Mouse (Mus musculus): ENCODE data around the gene Lypd6. TPM values are rescaled to one million over a fixed set of nuclear protein-coding genes. Genes with fewer than 3 reads are reported as not detected.
A peak's percentile ranks its signal among the peaks of the same experiment; 100 is the strongest.

The Lypd6 gene
- polyA plus RNA-seq, 1 experiment from 2014 or later: 9.2 TPM

DNA sequence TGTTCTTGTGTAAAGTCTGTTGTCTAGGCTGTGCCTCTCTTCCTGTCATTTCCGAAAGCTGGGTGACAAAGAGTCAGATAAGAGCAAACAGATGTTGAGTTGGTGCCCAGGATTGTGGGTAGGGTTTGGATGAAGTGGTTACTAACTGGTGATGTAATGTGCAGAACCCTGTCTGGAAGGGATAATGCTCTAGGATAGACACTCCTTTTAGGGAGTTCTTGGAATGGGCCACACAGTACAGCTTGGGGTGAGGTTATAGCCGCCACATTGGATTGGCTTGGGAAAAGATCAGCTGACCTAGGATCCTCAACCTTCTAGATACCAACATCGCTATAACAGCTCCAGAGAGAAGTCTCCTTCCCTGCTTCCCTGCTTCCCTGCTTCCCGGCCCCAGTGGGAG is 5.9 kb downstream of the Lypd6 start:
- H3K4me3 ChIP-seq: no peak overlapping the region
- H3K4me1 ChIP-seq: peaks cover 6% of the 10 kb centered on the region
- H3K4me2 ChIP-seq: no peak overlapping the region
- WGBS: 91% methylated on average over 4 of the region's 4 CpGs
- no peaks in the 10 kb centered on the region for H3K36me3 ChIP-seq (replicated peaks)
- H3K27me3 ChIP-seq (replicated peaks): 0 out of 2 replicates have a peak, but pooled peaks cover 7% of the 10 kb centered on the region
- no peak for ATAC-seq (replicated peaks)
- H3K9me3 ChIP-seq: no peaks in the 10 kb centered on the region
- H3K27ac ChIP-seq: no peak overlapping the region
- H3K9ac ChIP-seq: no peak overlapping the region

DNA sequence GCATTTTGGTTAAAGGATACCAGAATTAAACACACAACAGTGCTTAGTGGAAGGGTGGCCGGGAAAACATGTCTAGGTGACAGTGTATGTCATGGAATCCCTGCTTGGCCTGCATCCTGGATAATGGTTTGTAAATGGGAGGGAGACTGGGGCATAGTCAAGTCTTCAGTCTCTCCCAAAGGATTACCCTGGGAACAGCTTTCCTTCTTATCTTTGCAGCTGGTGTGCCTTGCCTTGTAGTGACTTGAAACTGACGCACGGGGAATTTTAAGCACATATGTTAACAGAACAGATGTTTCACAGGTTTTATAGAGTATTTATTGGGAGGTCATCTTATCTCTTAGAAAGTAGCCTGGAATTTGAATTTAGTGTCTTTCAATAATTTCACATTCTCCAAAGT is 18.5 kb downstream of the Lypd6 start:
- no peaks in the 10 kb centered on the region for H3K9me3 ChIP-seq
- H3K27ac ChIP-seq: no peak overlapping the region
- no peaks in the 10 kb centered on the region for H3K4me1 ChIP-seq
- no peak overlapping the region for H3K4me2 ChIP-seq
- WGBS: 76% methylated on average over 3 of the region's 3 CpGs
- no peak overlapping the region for H3K4me3 ChIP-seq
- no peak overlapping the region for H3K9ac ChIP-seq
- H3K27me3 ChIP-seq (replicated peaks): no peaks in the 10 kb centered on the region
- no peak for ATAC-seq (replicated peaks)
- no peaks in the 10 kb centered on the region for H3K36me3 ChIP-seq (replicated peaks)

DNA sequence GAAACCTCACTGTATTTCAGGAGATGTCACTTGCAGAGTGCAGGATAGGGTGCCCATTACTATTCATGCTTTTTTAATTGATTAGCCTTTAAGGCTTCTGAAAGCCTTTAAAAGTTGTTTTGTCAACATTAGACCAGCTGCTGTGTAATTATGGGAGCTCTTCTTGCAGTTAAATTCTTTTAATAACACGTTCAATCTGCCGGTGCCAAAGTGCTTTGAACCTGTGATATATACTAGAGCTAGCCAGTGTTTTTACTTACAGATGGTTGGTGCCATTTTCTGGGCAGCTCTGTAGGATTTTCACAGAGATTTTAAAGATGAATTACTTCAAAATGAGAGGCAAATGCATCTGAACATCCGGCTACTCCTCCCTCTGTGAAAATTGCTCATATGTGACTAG is 21.5 kb downstream of the Lypd6 start:
- Histone ChIP-seq H3K9me3 (no peaks in the 10 kb centered on the region), H3K4me1 (no peaks in the 10 kb centered on the region), H3K4me3 (no peak overlapping the region), H3K27me3 (replicated peaks) (no peaks in the 10 kb centered on the region), H3K9ac (no peak overlapping the region), H3K27ac (no peak overlapping the region), H3K36me3 (replicated peaks) (no peaks in the 10 kb centered on the region), H3K4me2 (no peak overlapping the region)
- ATAC-seq (replicated peaks): no peak
- 74% methylated on average over 3 of the region's 3 CpGs for WGBS

DNA sequence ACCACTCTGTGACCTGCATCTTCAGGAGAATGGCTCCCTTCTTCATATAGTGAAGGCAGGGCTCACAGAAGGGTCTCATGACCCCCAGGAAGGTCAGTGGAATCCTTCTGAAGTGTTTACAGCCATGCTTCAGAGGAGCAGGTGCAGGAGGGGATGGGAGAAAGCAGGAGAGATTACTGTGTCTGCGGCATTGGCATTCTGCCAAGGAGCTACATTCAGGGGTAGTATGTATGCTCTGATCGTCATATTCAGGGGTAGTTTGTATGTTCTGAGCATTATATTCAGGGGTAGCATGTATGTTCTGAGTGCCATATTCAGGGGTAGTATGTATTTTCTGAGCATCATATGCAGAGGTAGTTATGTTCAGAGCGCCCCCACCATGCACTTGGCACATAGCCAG is 30.1 kb downstream of the Lypd6 start:
- no peaks in the 10 kb centered on the region for H3K36me3 ChIP-seq (replicated peaks)
- no peak overlapping the region for H3K4me3 ChIP-seq
- H3K4me2 ChIP-seq: no peak overlapping the region
- H3K4me1 ChIP-seq: peaks cover 14% of the 10 kb centered on the region
- ATAC-seq (replicated peaks): no peak
- H3K27me3 ChIP-seq (replicated peaks): no peaks in the 10 kb centered on the region
- H3K9me3 ChIP-seq: no peaks in the 10 kb centered on the region
- no peak overlapping the region for H3K9ac ChIP-seq
- H3K27ac ChIP-seq: no peak overlapping the region
- 55% methylated on average over 3 of the region's 3 CpGs for WGBS

DNA sequence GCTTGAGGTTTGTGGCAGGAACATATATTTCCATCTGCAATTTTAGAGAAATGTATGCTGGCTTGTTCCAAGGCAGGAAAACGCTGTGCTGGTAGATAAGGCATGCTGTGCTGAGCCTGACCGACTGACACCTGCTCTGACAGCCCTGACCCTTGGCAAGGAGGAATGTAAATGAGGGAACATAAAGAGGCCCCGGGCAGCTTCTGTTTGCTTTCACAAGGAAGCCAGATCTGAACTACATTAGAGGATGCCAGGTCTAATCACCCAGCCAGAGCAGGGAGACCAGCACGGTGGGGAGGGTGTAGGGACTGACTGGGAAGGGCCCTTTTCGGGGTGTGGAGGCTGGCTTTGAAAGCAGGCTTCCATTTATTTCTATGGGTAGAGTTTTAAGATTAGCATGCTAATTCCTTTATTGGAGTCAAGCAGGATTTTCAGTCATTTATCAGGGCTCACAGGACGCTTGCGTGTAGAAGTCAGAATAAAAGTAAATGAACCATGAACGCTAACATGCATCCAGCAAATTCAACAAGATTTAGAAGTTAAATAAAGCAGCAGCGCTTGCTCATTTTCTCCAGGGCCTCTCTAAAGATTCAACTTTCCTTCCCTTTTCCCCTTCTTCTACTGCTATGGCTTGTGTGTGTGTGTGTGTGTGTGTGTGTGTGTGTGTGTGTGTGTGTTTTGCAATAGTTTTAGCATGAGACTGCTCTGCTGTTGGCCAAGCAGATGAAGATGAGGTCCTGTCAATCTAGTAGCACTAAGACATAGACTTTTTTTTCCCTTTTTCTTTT is 34.3 kb downstream of the Lypd6 start:
- ATAC-seq (replicated peaks): peak; percentile 83
- Histone ChIP-seq H3K9ac (no peak overlapping the region), H3K4me3 (no peak overlapping the region), H3K9me3 (no peaks in the 10 kb centered on the region), H3K27me3 (replicated peaks) (no peaks in the 10 kb centered on the region), H3K27ac (0 out of 2 replicates have a peak overlapping the region, but pooled peaks have one; percentile 17), H3K36me3 (replicated peaks) (no peaks in the 10 kb centered on the region), H3K4me2 (no peak overlapping the region), H3K4me1 (peaks cover 15% of the 10 kb centered on the region)
- WGBS: 11% methylated on average over 9 of the region's 9 CpGs

DNA sequence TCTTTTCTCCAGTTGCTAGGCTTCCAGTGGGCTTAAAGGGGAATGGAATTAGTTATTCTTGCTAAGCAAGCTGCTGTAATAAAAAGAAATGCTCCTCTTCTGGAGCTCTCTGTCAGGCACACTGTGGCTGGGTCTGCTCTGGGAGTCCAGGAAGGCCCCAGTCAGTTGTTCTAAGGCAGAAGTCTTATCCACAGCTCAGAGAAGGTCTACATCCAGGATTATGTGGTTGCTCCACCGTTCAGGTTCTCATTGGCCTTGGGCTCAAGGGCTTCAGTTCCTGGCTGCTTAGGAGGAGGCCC is 34.9 kb downstream of the Lypd6 start:
- Histone ChIP-seq H3K4me1 (peaks cover 15% of the 10 kb centered on the region), H3K4me2 (no peak overlapping the region), H3K36me3 (replicated peaks) (no peaks in the 10 kb centered on the region), H3K9me3 (no peaks in the 10 kb centered on the region), H3K9ac (no peak overlapping the region), H3K4me3 (no peak overlapping the region), H3K27me3 (replicated peaks) (no peaks in the 10 kb centered on the region), H3K27ac (0 out of 2 replicates have a peak overlapping the region, but pooled peaks have one; percentile 17)
- ATAC-seq (replicated peaks): no peak
- 47% methylated on average over 1 of the region's 1 CpGs for WGBS

DNA sequence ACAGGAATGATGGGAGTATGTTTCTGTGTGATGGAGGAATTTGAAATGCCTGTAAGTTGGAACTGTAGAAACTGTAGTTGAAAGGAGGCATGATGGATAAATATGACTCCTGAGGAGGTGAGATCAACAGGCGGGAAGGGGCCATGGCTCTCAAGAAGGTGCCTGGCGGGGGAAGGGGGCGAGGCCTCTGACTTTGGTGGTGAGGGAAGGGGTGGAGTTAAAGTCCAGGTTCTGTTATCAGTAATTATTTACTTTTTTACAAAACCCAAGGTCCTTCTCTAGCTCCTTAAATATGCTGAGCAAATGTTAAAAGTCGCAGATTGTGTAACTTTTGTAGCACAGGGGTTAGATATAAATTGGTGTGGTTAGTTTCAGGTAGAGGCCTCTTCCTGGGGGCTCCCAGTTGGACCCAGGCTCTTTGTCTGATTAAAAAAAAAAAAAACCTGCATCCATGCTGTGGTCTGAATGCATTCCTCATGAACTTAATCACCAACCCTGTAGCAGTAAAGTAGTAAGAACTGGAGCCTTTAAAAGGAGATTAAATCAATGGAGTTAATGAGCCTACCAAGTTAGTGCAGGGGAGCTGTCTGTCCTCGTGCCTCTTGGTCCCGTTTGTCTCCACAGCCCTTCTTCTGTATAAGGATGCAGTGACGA is 37.7 kb downstream of the Lypd6 start:
- no peak for ATAC-seq (replicated peaks)
- Histone ChIP-seq H3K9me3 (no peaks in the 10 kb centered on the region), H3K9ac (no peak overlapping the region), H3K4me3 (no peak overlapping the region), H3K4me2 (no peak overlapping the region), H3K36me3 (replicated peaks) (no peaks in the 10 kb centered on the region), H3K4me1 (peaks cover 15% of the 10 kb centered on the region), H3K27me3 (replicated peaks) (no peaks in the 10 kb centered on the region), H3K27ac (no peak overlapping the region)
- WGBS: 73% methylated on average over 7 of the region's 7 CpGs

DNA sequence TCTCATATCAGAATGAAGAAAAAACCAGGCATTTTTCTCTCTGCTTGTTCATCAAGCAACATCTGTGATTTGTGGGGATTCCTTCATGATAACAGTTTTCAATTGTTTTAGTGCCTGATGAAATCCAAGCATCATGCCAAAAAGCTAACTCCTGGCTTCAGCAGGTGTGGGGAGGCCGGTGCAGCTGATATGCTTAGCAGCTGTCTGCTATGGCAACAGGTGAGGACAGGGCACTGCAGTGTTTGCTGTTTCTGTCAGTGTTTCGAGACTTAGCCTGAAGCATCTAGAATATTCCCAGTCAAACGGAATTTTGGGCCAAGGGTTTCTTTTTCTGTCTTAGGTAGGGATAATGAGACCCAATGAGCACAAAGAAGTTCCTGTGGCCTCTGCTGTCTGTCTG is 39.4 kb downstream of the Lypd6 start:
- WGBS: 85% methylated on average over 3 of the region's 3 CpGs
- no peak for ATAC-seq (replicated peaks)
- Histone ChIP-seq H3K27me3 (replicated peaks) (no peaks in the 10 kb centered on the region), H3K27ac (no peak overlapping the region), H3K36me3 (replicated peaks) (no peaks in the 10 kb centered on the region), H3K9me3 (no peaks in the 10 kb centered on the region), H3K4me1 (peaks cover 13% of the 10 kb centered on the region), H3K4me2 (no peak overlapping the region), H3K9ac (no peak overlapping the region), H3K4me3 (no peak overlapping the region)

DNA sequence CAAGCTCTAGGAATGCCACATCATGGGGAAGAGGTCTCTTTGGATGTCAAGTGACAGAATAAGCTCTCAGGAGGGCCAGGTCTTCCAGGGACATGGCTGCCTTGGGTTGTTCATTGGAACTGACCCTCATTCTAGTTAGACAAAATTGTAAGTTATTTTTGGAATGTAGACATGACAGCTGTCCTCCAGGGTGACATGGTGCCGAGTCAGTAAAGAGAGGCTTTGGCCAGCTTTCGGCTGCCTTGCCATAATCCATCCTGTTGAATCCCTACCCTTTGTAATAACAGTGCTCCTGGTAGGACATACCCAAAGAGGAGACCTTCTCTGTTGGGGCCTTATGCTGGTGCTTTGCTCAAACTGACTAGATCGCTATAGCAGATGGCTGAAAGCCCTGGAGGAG is 39.8 kb downstream of the Lypd6 start:
- Histone ChIP-seq H3K4me3 (no peak overlapping the region), H3K4me2 (no peak overlapping the region), H3K4me1 (peaks cover 9% of the 10 kb centered on the region), H3K36me3 (replicated peaks) (no peaks in the 10 kb centered on the region), H3K27ac (no peak overlapping the region), H3K9me3 (no peaks in the 10 kb centered on the region), H3K9ac (no peak overlapping the region), H3K27me3 (replicated peaks) (no peaks in the 10 kb centered on the region)
- no peak for ATAC-seq (replicated peaks)
- 81% methylated on average over 3 of the region's 3 CpGs for WGBS

DNA sequence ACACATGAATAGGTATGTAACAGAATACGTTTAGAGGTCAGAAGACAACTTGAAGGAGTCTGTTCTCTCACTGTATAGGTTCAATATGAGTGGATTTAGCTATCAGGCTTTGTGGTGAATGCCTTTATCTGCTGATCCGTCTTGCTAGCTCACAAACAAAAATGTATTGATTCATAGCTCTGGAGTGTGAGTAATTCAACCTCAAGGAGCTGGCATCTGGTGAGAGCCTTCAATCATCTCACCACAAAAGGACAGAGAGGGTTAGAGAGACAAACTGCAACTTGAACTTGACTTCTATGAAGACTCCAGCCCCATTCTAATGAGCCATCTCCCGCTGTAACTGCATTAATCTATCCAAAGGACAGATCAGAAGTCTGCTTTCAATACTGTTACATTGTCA is 40.6 kb downstream of the Lypd6 start:
- ATAC-seq (replicated peaks): no peak
- H3K9ac ChIP-seq: no peak overlapping the region
- no peaks in the 10 kb centered on the region for H3K36me3 ChIP-seq (replicated peaks)
- H3K4me2 ChIP-seq: no peak overlapping the region
- no peak overlapping the region for H3K4me3 ChIP-seq
- H3K27me3 ChIP-seq (replicated peaks): no peaks in the 10 kb centered on the region
- no peak overlapping the region for H3K27ac ChIP-seq
- 65% methylated on average over 3 of the region's 3 CpGs for WGBS
- H3K9me3 ChIP-seq: no peaks in the 10 kb centered on the region
- peaks cover 8% of the 10 kb centered on the region; the same call in 1 of the 2 replicates for H3K4me1 ChIP-seq

DNA sequence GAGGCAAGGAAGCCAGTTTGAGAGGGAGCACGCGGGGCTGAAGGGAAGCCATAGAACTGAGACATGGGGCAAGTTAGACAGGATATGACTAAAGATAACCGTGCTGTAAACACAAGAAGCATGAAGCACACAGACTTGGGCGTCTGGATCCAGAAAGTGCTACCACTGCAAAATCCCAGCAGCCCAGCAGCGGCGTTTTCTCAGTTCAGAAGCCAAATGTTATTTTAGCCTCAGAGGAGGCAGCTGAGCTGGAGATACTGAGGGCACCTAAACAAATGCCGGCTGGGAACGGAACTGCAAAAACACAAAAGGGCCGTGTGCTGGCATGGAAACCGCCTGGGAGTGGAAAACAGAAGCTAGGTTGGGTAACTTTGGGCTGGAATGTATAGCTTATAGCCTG is 43.9 kb downstream of the Lypd6 start:
- Histone ChIP-seq H3K9me3 (no peaks in the 10 kb centered on the region), H3K27ac (no peak overlapping the region), H3K4me3 (no peak overlapping the region), H3K27me3 (replicated peaks) (no peaks in the 10 kb centered on the region), H3K36me3 (replicated peaks) (no peaks in the 10 kb centered on the region), H3K9ac (no peak overlapping the region), H3K4me2 (no peak overlapping the region), H3K4me1 (peaks cover 8% of the 10 kb centered on the region; the same call in 1 of the 2 replicates)
- WGBS: 57% methylated on average over 10 of the region's 10 CpGs
- no peak for ATAC-seq (replicated peaks)

DNA sequence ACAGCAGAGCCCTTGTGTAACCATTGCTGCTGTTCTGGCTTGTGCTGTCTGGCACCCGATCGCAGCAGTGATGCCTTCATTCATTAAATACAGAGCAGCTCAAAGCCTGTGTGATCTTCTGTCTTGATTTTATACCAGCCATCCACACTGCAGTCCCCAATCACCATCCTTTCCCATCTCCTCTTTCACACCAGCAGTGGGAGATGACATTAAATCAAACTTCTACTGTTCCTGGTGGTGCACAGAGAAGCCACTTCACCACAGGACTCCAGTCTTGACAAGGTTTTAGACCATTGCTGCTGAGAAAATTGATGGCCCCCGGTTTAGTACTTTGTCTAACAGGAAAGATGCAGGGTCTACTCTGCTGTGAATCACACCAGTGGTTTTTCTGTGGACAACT is 44.9 kb downstream of the Lypd6 start:
- Histone ChIP-seq H3K27me3 (replicated peaks) (no peaks in the 10 kb centered on the region), H3K4me1 (peaks cover 8% of the 10 kb centered on the region; the same call in 1 of the 2 replicates), H3K4me2 (no peak overlapping the region), H3K27ac (no peak overlapping the region), H3K9ac (no peak overlapping the region), H3K36me3 (replicated peaks) (no peaks in the 10 kb centered on the region), H3K9me3 (no peaks in the 10 kb centered on the region), H3K4me3 (no peak overlapping the region)
- WGBS: 74% methylated on average over 3 of the region's 3 CpGs
- no peak for ATAC-seq (replicated peaks)

DNA sequence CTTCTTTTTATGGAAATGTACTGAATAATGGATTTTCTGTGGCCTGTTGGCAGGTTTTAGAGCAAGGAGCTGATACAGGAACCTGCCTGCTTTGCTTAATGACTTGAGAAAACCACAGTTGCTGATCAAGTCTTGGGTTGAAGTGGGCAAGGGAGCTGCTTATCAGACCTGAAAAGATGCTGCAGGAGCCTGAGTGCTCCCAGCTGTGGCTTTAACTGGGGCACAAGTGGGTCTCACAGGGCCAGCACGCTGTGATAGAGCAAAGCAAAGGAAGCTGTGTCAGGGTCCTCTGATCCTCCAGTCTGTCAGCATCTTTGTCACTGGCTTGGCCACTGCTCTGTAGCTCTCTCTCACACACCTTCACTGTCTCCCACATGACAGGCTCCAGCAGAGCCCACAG is 45.4 kb downstream of the Lypd6 start:
- Histone ChIP-seq H3K27me3 (replicated peaks) (no peaks in the 10 kb centered on the region), H3K4me2 (no peak overlapping the region), H3K27ac (no peak overlapping the region), H3K4me3 (no peak overlapping the region), H3K9ac (no peak overlapping the region), H3K9me3 (no peaks in the 10 kb centered on the region), H3K4me1 (peaks cover 8% of the 10 kb centered on the region; the same call in 1 of the 2 replicates), H3K36me3 (replicated peaks) (no peaks in the 10 kb centered on the region)
- ATAC-seq (replicated peaks): no peak
- 50% methylated on average over 1 of the region's 1 CpGs for WGBS

Data from midbrain, embryonic 15.5 days (tissue).